Mouse (Mus musculus) adipocyte (in vitro differentiated cells): Measurements from ENCODE around the gene Cdk12.
"Not testable (repeated sequence)": the region's sequence is repeated elsewhere in the genome, so short reads cannot be mapped to it uniquely, and the experiment has no call there.

Experiments
- DNase-seq: peaks from one replicate; pipeline ENCODE4 v3.0.0-alpha.2; 2016; ENCODE audit warnings: low spot score

Cdk12 gene

GRCm38 (mm10) chr11:98202641-98203350, at the start of gene Cdk12:
TSS of gene Cdk12 (plus strand) at chr11:98203059.
- DNase-seq, result peak; percentile 99

- no peak for DNase-seq
Observed at GRCm38 (mm10) chr11:98155094-98155493, 47.8 kb upstream of the Cdk12 start.

DNA sequence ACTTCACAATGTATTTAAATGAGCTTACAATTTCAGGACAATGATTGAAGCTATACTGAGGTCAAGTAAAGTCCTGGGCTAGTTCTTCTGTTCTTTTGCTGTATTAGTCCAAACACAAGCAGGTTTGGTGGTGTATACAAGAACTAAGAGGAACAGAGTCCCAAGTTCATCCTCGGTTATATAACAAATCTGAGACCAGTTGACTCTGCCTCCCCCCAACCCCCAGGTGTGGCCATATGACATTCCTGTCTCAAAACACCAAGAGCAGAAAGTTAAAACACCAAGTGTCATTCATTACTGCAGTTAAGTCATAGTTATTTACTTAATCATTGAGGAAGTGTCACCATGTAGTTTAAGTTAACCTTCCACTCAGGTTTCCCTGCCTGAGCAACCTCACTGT, 34.5 kb upstream of the Cdk12 start:
- DNase-seq, result no peak

DNA sequence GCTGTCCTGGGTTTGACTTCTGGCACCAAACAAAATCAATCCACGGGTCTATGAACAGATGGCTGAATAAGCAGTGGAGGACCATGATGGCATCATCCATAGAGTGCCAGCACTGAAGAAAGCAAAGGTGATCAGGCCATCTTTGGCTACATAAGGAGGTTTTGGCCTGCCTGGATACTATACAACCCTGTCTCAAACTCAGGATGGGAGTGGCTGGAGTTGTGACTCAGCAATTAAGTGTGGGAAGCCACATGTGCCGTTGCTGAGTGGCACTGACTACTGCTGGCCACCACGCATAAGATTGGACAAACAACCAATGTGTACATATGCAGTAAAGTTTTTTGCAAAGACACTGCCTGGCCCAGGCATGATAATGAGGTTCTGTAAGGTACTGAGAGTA, 20.7 kb upstream of the Cdk12 start:
- DNase-seq, result not testable (repeated sequence)

- DNase-seq, result no peak
Observed at GRCm38 (mm10) chr11:98187640-98188395, 15.0 kb upstream of the Cdk12 start.

DNA sequence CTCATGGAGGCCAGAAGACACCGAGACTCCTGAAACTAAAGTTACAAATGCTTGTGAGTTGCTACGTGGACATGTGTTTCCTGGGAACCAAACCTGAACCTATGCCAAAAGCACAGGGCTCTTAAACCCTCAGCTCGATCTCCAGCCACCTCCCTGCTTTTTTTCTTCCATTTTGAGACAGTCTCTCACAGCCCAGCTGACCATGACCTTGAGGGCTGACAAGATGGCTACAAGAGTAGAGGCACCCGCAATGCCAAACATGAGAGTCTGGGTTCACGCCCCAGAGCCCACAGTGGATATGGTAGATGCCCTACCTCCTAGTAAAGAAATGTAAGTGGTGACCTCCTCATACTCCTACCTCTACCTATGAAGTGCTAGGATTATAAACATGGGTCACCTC, 12.0 kb upstream of the Cdk12 start:
- no peak for DNase-seq

GRCm38 (mm10) chr11:98192901-98193805, 9.7 kb upstream of the Cdk12 start, which contains the start of gene Med1:
TSS of gene Med1 (minus strand) at chr11:98193293.
- peak; percentile 98 for DNase-seq

- peak; percentile 49 for DNase-seq
Observed at GRCm38 (mm10) chr11:98201791-98202640, 843 bp upstream of the Cdk12 start.

- DNase-seq, result no peak
Observed at GRCm38 (mm10) chr11:98203351-98203911, 572 bp downstream of the Cdk12 start.

DNA sequence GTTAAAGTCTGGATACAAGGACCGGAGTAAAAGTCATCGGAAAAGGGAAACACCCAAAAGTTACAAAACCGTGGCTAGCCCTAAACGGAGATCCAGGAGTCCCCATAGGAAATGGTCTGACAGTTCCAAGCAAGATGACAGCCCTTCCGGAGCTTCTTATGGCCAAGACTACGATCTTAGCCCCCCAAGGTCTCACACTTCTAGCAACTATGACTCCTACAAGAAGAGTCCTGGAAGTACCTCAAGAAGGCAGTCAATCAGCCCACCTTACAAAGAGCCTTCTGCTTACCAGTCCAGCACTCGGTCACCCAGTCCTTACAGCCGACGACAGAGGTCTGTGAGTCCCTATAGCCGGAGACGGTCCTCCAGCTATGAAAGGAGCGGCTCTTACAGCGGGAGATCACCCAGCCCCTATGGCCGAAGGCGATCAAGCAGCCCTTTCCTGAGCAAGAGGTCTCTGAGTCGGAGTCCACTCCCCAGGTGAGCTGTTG, 1.1 kb downstream of the Cdk12 start:
- DNase-seq, result peak; percentile 66

DNA sequence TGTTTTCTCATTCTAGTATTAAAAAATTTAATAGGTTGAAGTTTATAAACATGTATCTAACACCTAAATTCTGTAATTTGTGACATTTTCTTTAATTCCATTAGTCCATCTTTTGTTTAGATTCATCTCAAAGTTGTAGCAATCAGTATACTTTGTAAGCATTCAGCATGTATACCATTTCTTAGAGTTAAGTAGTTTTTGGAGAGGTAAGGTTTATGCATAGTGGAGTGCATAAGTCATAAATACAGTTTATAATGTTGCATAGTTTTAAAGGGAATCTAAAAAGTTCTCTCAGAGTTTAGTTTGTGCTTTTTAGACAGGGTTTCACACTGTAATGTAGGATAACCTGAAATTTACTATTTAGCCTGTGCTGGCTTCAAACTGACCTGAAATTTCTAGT, 2.6 kb downstream of the Cdk12 start:
- no peak for DNase-seq

DNA sequence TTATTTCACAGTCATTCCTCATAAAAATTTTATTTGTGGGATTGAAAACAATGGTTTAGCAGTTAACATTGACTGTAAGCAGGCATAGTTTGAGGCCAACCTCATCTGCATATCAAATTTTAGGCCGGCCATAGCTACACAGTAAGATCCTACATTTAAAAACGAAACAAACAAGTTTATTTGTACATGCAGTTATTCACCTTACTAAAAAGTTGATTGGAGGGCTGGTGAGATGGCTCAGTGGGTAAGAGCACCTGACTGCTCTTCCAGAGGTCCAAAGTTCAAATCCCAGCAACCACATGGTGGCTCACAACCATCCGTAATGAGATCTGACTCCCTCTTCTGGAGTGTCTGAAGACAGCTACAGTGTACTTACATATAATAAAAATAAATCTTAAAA, 3.4 kb downstream of the Cdk12 start:
- DNase-seq, result not testable (repeated sequence)

GRCm38 (mm10) chr11:98209661-98210060, 6.8 kb downstream of the Cdk12 start:
- not testable (repeated sequence) for DNase-seq

DNA sequence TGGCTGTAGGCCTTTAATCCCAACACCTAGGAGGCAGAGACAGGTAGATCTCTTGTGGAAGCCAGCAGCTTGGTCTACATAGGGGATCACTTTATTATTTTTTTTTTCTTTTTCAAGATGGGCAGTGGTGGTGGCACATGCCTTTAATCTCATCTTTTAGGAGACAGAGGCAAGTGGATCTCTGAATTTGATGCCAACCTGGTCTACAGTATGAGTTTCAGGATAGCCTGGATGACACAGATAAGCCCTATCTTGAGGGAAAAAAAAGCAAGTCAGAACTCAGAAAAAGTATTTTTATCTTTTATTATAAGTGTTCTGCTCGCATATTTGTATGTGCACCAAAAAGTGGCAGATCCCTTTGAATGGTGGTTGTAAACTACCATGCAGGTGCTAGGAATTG, 10.5 kb downstream of the Cdk12 start:
- DNase-seq, result no peak

DNA sequence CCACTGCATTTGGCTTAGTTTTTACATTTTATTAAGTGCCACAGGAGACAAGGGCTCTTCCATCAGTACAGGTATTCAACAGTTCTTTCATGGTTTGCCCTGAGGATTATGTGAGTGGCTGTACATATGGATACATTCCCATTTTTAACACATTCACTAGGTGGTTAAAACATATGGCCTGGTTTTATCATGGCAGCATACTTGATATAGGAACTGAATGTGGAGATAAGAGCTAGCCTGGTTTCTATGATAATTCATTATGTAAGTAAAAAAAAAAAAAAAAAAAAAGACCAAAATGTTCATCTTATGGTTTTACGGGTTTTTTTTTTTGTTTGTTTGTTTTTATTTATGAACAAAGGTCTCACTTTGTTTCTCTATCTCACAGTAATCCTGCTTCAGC, 23.5 kb downstream of the Cdk12 start:
- no peak for DNase-seq

- no peak for DNase-seq
Observed at GRCm38 (mm10) chr11:98238416-98238815, 35.6 kb downstream of the Cdk12 start.

DNA sequence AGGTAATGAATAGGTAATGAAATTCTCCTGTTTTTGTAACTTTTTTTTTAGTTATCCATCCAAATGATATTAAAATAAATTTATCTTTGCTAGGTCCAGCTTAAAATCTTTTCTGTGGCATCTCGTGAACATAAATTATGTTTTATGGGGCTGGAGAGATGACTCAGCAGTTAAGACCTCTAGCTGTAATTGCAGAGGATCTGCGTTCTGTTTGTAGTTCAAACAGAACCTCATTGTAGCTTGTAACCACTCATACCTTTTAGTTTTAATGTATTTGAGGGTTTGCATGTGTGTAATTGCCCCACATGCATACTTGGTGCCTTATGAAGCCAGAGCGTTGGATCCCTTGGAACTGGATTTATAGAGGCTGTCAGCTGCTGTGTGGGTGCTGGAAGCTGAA, 36.1 kb downstream of the Cdk12 start:
- DNase-seq, result no peak

DNA sequence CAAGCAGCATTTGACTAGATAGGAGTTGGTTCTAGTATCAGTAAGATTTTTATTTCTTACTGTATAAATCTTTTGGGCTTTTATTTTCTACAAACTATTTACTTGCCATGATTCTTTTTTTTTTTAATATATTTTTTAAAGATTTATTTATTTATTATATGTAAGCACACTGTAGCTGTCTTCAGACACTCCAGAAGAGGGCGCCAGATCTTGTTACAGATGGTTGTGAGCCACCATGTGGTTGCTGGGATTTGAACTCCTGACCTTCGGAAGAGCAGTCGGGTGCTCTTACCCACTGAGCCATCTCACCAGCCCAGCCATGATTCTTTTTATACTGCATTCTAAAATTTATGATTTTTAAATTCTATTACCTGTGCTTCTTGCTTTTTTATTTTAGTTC, 40.1 kb downstream of the Cdk12 start:
- DNase-seq, result not testable (repeated sequence)

DNA sequence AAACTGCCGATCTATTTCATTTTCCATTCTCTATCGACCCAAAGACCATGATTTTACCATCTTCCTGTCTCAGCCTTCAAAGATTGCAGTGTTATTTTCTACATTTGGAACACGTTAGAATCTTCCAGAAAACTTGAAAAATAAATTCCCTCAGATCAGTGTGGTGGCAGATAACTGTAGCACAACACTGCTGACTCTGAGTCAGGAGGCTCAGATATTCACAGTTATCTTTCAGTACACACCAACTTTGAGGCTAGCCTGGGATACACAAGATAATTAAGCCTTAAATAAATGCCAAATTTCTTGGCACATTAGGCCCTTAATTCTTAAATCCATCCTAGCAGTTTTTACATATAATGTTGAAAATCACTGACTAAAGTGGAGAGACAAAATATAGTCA, 41.6 kb downstream of the Cdk12 start:
- DNase-seq, result no peak

DNA sequence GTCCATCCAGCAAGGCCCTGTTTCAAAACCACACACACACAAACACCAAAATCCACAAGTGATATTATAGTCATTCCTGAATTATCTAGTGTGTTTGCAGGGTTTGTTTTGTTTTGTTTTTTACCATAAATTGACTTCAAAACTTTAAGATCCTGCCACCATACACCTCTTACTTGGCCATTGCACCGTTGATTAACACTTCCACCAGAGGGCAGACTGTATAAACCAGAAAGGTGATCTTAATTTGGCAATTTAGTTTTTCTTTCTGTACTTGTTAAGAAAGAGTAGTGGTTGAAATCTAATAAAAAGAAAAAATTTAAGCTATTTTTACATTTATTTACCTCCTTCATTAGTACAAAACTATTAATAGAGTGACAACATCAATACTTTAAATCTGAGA, 44.5 kb downstream of the Cdk12 start:
- peak; percentile 29 for DNase-seq

DNA sequence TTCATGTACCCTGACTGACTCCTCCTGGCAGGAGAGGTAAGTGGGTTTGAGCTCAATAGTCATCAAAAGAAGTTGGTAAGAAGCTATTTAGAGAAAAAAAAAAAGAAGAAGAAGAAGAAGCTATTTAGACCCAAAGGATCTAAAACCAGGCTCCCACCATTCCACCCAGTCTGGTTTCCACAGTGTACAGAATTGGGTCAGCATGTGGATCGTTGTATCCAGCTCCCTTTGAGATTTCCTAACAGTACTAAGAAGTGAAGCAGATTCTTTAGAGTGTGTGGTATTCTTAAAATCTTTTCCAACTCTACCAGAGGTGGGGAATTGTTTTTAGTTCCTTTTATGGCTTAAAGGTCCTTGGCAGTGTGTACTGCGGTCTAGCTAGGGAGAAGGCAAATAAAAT, 50.9 kb downstream of the Cdk12 start:
- peak; percentile 53 for DNase-seq
